In the genomic region with DNA sequence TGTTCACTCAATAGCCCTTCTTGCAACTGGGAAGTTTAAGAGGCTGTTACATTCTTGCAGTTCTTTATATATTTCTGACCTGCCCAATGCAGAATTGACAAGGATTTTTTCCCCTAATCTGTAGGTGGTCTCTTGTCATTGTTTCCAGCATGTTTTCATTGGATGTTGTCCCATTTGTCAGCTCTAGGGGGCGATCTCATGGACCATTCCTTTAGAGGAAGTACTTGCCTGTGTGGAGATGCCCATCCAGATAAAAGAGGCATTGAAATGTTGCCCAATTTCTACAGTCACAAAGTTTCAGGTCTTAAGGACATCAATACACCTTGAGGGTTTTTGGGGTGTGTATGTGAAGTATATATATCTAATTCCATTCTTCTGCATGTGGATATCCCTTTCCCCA, we compare ENCODE assay signal across 21 mouse cellular contexts. TPM values are rescaled to one million over a fixed set of nuclear protein-coding genes. Genes with fewer than 3 reads are reported as not detected.
A peak's percentile ranks its signal among the peaks of the same experiment; 100 is the strongest.
DNase-seq lines count a peak whose midpoint lies in the region; ATAC-seq and TF ChIP-seq lines count a peak whose summit lies in the region.
"Had no signal": no experiment of that assay in that cellular context is flagged by ENCODE, and none has a peak within 500 bp of the region (broad histone marks: within the 10 kb centered on the region; RNA-seq: fewer than 3 reads in every experiment).

No protein-coding gene starts in this region.

- no peaks in the 10 kb centered on the region for H3K4me1 ChIP-seq in liver, postnatal 0 days (ENCODE audit: insufficient read depth)
- no peaks in the 10 kb centered on the region for H3K4me1 ChIP-seq in liver, embryonic 12.5 days
- no peaks in the 10 kb centered on the region for H3K4me1 ChIP-seq in E14TG2a.4 (replicated peaks; ENCODE audit: low read depth, low read length)
- H3K4me1 ChIP-seq in stomach, postnatal 0 days (replicated peaks; ENCODE audit: control insufficient read depth, insufficient read depth) = no peaks in the 10 kb centered on the region
- H3K4me1 ChIP-seq: embryonic facial prominence, embryonic 12.5 days; forebrain, embryonic 13.5 days; hindbrain, embryonic 12.5 days; kidney, embryonic 15.5 days; limb, embryonic 12.5 days; liver, embryonic 13.5 days; neural tube, embryonic 13.5 days had no signal

- H3K9me3 ChIP-seq in liver, postnatal 0 days (ENCODE audit: low read length) = no peaks in the 10 kb centered on the region
- no peaks in the 10 kb centered on the region for H3K9me3 ChIP-seq in liver, embryonic 12.5 days (replicated peaks)
- no peaks in the 10 kb centered on the region for H3K9me3 ChIP-seq in E14TG2a.4 (ENCODE audit: low read length)
- H3K9me3 ChIP-seq in stomach, postnatal 0 days (ENCODE audit: control insufficient read depth, low read length) = no peaks in the 10 kb centered on the region
- H3K9me3 ChIP-seq: embryonic facial prominence, embryonic 12.5 days; forebrain, embryonic 13.5 days; hindbrain, embryonic 12.5 days; kidney, embryonic 15.5 days; limb, embryonic 12.5 days; liver, embryonic 13.5 days; midbrain, embryonic 13.5 days; neural tube, embryonic 13.5 days had no signal

- no peaks in the 10 kb centered on the region for H3K27me3 ChIP-seq in liver, postnatal 0 days (ENCODE audit: insufficient read depth, low read length)
- H3K27me3 ChIP-seq in liver, embryonic 12.5 days (replicated peaks) = peaks cover 10% of the 10 kb centered on the region; the same call in 1 of the 2 replicates
- H3K27me3 ChIP-seq in E14TG2a.4 (ENCODE audit: insufficient read depth, low read length) = peaks cover 39% of the 10 kb centered on the region
- H3K27me3 ChIP-seq in stomach, postnatal 0 days (ENCODE audit: control insufficient read depth, insufficient read depth, low read length) = no peaks in the 10 kb centered on the region

- DNase-seq in liver, postnatal 0 days = no peak
- DNase-seq in ZHBTc4 (ENCODE audit: low read depth, low spot score) = peak; percentile 52
- no peak for DNase-seq in stomach, postnatal 0 days (ENCODE audit: low spot score)
- no peak for DNase-seq in left cerebral cortex, adult 8-10 months (ENCODE audit: low spot score in 2 of 2)
- DNase-seq in thymus, postnatal 0 days (ENCODE audit: low spot score) = no peak
- DNase-seq: adrenal gland, postnatal 25 days; cerebellum, adult 11 months; gastrocnemius, postnatal 36 days; liver, embryonic 13.5 days; spleen, adult 18-20 months had no signal

- no peak for TF ChIP-seq EP300 in liver, postnatal 0 days (IDR thresholded peaks at IDR 0.05; ENCODE audit: low read depth)
- no peak for TF ChIP-seq EP300 in stomach, postnatal 0 days (optimal IDR thresholded peaks at IDR 0.05)

- no peak overlapping the region for H3K4me2 ChIP-seq in liver, postnatal 0 days (ENCODE audit: low read depth, low read length)
- no peak overlapping the region for H3K4me2 ChIP-seq in liver, embryonic 12.5 days
- H3K4me2 ChIP-seq in stomach, postnatal 0 days (replicated peaks; ENCODE audit: low read depth) = no peak overlapping the region
- H3K4me2 ChIP-seq: embryonic facial prominence, embryonic 12.5 days; forebrain, embryonic 13.5 days; hindbrain, embryonic 12.5 days; kidney, embryonic 15.5 days; limb, embryonic 12.5 days; liver, embryonic 13.5 days; midbrain, embryonic 13.5 days; neural tube, embryonic 13.5 days had no signal

- 0% methylated on average over 1 of the region's 1 CpGs for WGBS in liver, postnatal 0 days (ENCODE audit: insufficient replicate concordance)
- 0% methylated on average over 1 of the region's 1 CpGs for WGBS in liver, embryonic 12.5 days (ENCODE audit: insufficient replicate concordance)
- 0% methylated on average over 1 of the region's 1 CpGs for WGBS in stomach, postnatal 0 days

- no peak overlapping the region for H3K9ac ChIP-seq in liver, postnatal 0 days (replicated peaks)
- no peak overlapping the region for H3K9ac ChIP-seq in liver, embryonic 12.5 days
- H3K9ac ChIP-seq in stomach, postnatal 0 days (ENCODE audit: low read length) = no peak overlapping the region
- H3K9ac ChIP-seq: embryonic facial prominence, embryonic 12.5 days; forebrain, embryonic 13.5 days; hindbrain, embryonic 12.5 days; kidney, embryonic 15.5 days; limb, embryonic 12.5 days; liver, embryonic 13.5 days; midbrain, embryonic 13.5 days; neural tube, embryonic 13.5 days had no signal

- no peak overlapping the region for H3K27ac ChIP-seq in liver, postnatal 0 days (ENCODE audit: low read depth)
- no peak overlapping the region for H3K27ac ChIP-seq in liver, embryonic 12.5 days
- no peak overlapping the region for H3K27ac ChIP-seq in stomach, postnatal 0 days (replicated peaks)
- H3K27ac ChIP-seq: embryonic facial prominence, embryonic 12.5 days; forebrain, embryonic 13.5 days; hindbrain, embryonic 12.5 days; kidney, embryonic 15.5 days; limb, embryonic 12.5 days; liver, embryonic 13.5 days; midbrain, embryonic 13.5 days; neural tube, embryonic 13.5 days had no signal

- no peak overlapping the region for H3K4me3 ChIP-seq in liver, postnatal 0 days (ENCODE audit: low read depth, low read length)
- no peak overlapping the region for H3K4me3 ChIP-seq in liver, embryonic 12.5 days
- H3K4me3 ChIP-seq in E14TG2a.4 (replicated peaks; ENCODE audit: low read length) = no peak overlapping the region
- H3K4me3 ChIP-seq in stomach, postnatal 0 days (ENCODE audit: low read depth, low read length) = no peak overlapping the region
- H3K4me3 ChIP-seq: embryonic facial prominence, embryonic 12.5 days; erythroblast, embryonic 14.5 days; forebrain, embryonic 13.5 days; hindbrain, embryonic 12.5 days; kidney, embryonic 15.5 days; limb, embryonic 12.5 days; liver, embryonic 13.5 days; midbrain, embryonic 13.5 days; neural tube, embryonic 13.5 days had no signal

- no peak for ATAC-seq in liver, postnatal 0 days
- no peak for ATAC-seq in liver, embryonic 12.5 days
- ATAC-seq in stomach, postnatal 0 days (ENCODE audit: low FRiP score, low TSS enrichment) = no peak

- TF ChIP-seq CTCF in liver, postnatal 0 days (IDR thresholded peaks at IDR 0.05; ENCODE audit: low read depth) = peak; percentile 33
- TF ChIP-seq CTCF in E14TG2a.4 (conservative IDR thresholded peaks at IDR 0.05; ENCODE audit: low read length) = peak; percentile 58
- peak; percentile 28; the same call in 1 of the 2 replicates for TF ChIP-seq CTCF in stomach, postnatal 0 days (IDR thresholded peaks at IDR 0.05; ENCODE audit: low read depth)

- H3K36me3 ChIP-seq in liver, postnatal 0 days (replicated peaks; ENCODE audit: insufficient read depth, low read length) = no peaks in the 10 kb centered on the region
- no peaks in the 10 kb centered on the region for H3K36me3 ChIP-seq in liver, embryonic 12.5 days
- no peaks in the 10 kb centered on the region for H3K36me3 ChIP-seq in E14TG2a.4 (ENCODE audit: insufficient read depth, low read length)
- H3K36me3 ChIP-seq in stomach, postnatal 0 days (ENCODE audit: control insufficient read depth, insufficient read depth, low read length) = no peaks in the 10 kb centered on the region
- H3K36me3 ChIP-seq: embryonic facial prominence, embryonic 12.5 days; hindbrain, embryonic 12.5 days; kidney, embryonic 15.5 days; limb, embryonic 12.5 days; liver, embryonic 13.5 days; midbrain, embryonic 13.5 days; neural tube, embryonic 13.5 days had no signal

RNA-seq across cellular contexts. Expression of gene Mfsd1, which starts 9.0 kb away (rescaled TPM):
- 25.2 and 29.6 TPM in 2 replicates for polyA plus RNA-seq in liver, postnatal 0 days (2015; fragmentation: Nextera tagmentation; extraction: Ambion mirVana)
- 29.8 and 30.0 TPM in 2 replicates for polyA plus RNA-seq in liver, embryonic 12.5 days (2016; fragmentation: Nextera tagmentation; extraction: Ambion mirVana)
- polyA plus RNA-seq in stomach, postnatal 0 days (2015; fragmentation: Nextera tagmentation; extraction: Ambion mirVana) = 31.1 and 35.3 TPM in 2 replicates
- 10 to 100 TPM; 32.2 to 45.5 (median 40.7) TPM for total RNA-seq in left cerebral cortex, adult 8-10 months (2022)
- polyA plus RNA-seq in thymus, postnatal 0 days (2015; fragmentation: Nextera tagmentation; extraction: Ambion mirVana) = 33.6 and 34.5 TPM in 2 replicates

RNA-seq across cellular contexts. Expression of gene Rarres1, which starts 58.2 kb away (rescaled TPM):
- 11.0 and 12.7 TPM in 2 replicates for polyA plus RNA-seq in liver, postnatal 0 days (2015; fragmentation: Nextera tagmentation; extraction: Ambion mirVana)
- polyA plus RNA-seq in liver, embryonic 12.5 days (2016; fragmentation: Nextera tagmentation; extraction: Ambion mirVana) = 1.6 and 2.3 TPM in 2 replicates
- polyA plus RNA-seq in stomach, postnatal 0 days (2015; fragmentation: Nextera tagmentation; extraction: Ambion mirVana) = 3.1 and 3.9 TPM in 2 replicates
- 1 to 10 TPM; 1.6 to 2.3 (median 2.0) TPM for total RNA-seq in left cerebral cortex, adult 8-10 months (2022)
- polyA plus RNA-seq in thymus, postnatal 0 days (2015; fragmentation: Nextera tagmentation; extraction: Ambion mirVana) = 6.3 and 6.5 TPM in 2 replicates
- total RNA-seq: megakaryocyte, adult 5-6 weeks had no signal
